Mouse (Mus musculus): Measurements from ENCODE around the gene Wdr83os.
A peak's percentile ranks its signal among the peaks of the same experiment; 100 is the strongest.
"Not testable (repeated sequence)": the region's sequence is repeated elsewhere in the genome, so short reads cannot be mapped to it uniquely, and the experiment has no call there.

Gene Wdr83os

GRCm38 (mm10) chr8:85072364-85072929 is 8.1 kb upstream of the Wdr83os start:
- peak; percentile 77 for DNase-seq (ENCODE audit: low read depth, low spot score)

- DNase-seq (ENCODE audit: low read depth, low spot score) = no peak
Measured at GRCm38 (mm10) chr8:85073041-85073612, 7.4 kb upstream of the Wdr83os start.

GRCm38 (mm10) chr8:85074167-85074566 is 6.4 kb upstream of the Wdr83os start:
- no peak for DNase-seq (ENCODE audit: low read depth, low spot score)

- DNase-seq (ENCODE audit: low read depth, low spot score) = no peak
Measured at GRCm38 (mm10) chr8:85074617-85075016, 5.9 kb upstream of the Wdr83os start.

- DNase-seq (ENCODE audit: low read depth, low spot score) = peak; percentile 73
Measured at GRCm38 (mm10) chr8:85076001-85076400, 4.5 kb upstream of the Wdr83os start.

- DNase-seq (ENCODE audit: low read depth, low spot score) = peak; percentile 95
Measured at GRCm38 (mm10) chr8:85076993-85077392, 3.5 kb upstream of the Wdr83os start.

- DNase-seq (ENCODE audit: low read depth, low spot score) = no peak
Measured at GRCm38 (mm10) chr8:85080214-85080531, 367 bp upstream of the Wdr83os start.

- DNase-seq (ENCODE audit: low read depth, low spot score) = peak; percentile 65
Measured at GRCm38 (mm10) chr8:85081216-85081555, 646 bp downstream of the Wdr83os start, which contains the start of gene Wdr83. Wdr83 (minus strand) TSS chr8:85081306.

GRCm38 (mm10) chr8:85082169-85082568 is 1.6 kb downstream of the Wdr83os start:
- DNase-seq (ENCODE audit: low read depth, low spot score) = not testable (repeated sequence)

GRCm38 (mm10) chr8:85083108-85083813 is 2.7 kb downstream of the Wdr83os start, which contains the start of gene Man2b1:
Man2b1 (plus strand) TSS chr8:85083270.
- DNase-seq (ENCODE audit: low read depth, low spot score) = peak; percentile 98

- no peak for DNase-seq (ENCODE audit: low read depth, low spot score)
Measured at GRCm38 (mm10) chr8:85084633-85085032, 4.1 kb downstream of the Wdr83os start.

- no peak for DNase-seq (ENCODE audit: low read depth, low spot score)
Measured at GRCm38 (mm10) chr8:85086238-85086637, 5.7 kb downstream of the Wdr83os start.

GRCm38 (mm10) chr8:85088771-85089170 is 8.2 kb downstream of the Wdr83os start:
- DNase-seq (ENCODE audit: low read depth, low spot score) = peak; percentile 62

GRCm38 (mm10) chr8:85090856-85091255 is 10.3 kb downstream of the Wdr83os start:
- DNase-seq (ENCODE audit: low read depth, low spot score) = no peak

- no peak for DNase-seq (ENCODE audit: low read depth, low spot score)
Measured at GRCm38 (mm10) chr8:85091526-85092090, 11.1 kb downstream of the Wdr83os start.

- no peak for DNase-seq (ENCODE audit: low read depth, low spot score)
Measured at GRCm38 (mm10) chr8:85095051-85095450, 14.5 kb downstream of the Wdr83os start.

- no peak for DNase-seq (ENCODE audit: low read depth, low spot score)
Measured at GRCm38 (mm10) chr8:85095566-85095965, 15.0 kb downstream of the Wdr83os start.

- DNase-seq (ENCODE audit: low read depth, low spot score) = no peak
Measured at GRCm38 (mm10) chr8:85096196-85096595, 15.7 kb downstream of the Wdr83os start.

GRCm38 (mm10) chr8:85096850-85097249 is 16.3 kb downstream of the Wdr83os start:
- DNase-seq (ENCODE audit: low read depth, low spot score) = no peak

- no peak for DNase-seq (ENCODE audit: low read depth, low spot score)
Measured at GRCm38 (mm10) chr8:85100076-85100665, 19.6 kb downstream of the Wdr83os start.

GRCm38 (mm10) chr8:85113241-85113640 is 32.7 kb downstream of the Wdr83os start:
- DNase-seq (ENCODE audit: low read depth, low spot score) = no peak

- DNase-seq (ENCODE audit: low read depth, low spot score) = no peak
Measured at GRCm38 (mm10) chr8:85115501-85115900, 35.0 kb downstream of the Wdr83os start.

All from 3T3-L1 (cell line).